Mouse (Mus musculus): ENCODE results near the gene Csnk2b. TPM values are rescaled to one million over a fixed set of nuclear protein-coding genes. Genes with fewer than 3 reads are reported as not detected.
"Not testable (repeated sequence)": the region's sequence is repeated elsewhere in the genome, so short reads cannot be mapped to it uniquely, and the experiment has no call there.

Csnk2b gene
- polyA plus RNA-seq, 1 experiment from 2014 or later, result 125 TPM

DNA sequence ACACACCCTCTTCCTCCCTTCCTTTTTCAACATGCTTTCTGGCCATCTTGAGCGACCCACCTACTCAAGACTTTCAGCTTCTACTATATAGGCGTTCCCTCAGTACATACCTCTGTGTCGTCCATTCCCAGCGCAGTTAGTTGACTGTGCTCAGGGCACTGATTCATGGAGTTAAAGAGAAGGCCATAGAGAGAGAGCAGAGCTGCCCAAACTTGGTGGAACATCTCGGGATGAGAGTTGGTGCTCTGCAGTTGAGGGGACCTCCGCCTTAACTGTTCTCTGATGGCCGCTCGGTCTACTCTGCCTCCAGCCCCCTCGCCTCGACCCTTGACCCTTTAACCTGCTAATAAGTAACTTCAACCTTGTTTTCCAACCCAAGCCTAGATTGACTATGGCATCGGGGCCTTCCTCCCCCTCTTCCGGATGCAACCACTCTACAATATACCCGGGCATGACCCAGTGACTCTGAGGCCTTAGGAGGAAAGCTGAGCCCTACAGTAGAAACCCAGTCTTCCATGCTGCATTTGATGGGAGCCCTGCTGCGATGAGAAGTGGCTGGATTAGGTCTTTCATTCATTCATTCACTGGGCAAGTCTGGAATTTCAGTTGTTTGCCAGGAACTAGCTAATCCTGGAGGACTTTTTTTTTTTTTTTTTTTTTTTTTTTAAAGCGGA, 9.8 kb upstream of the Csnk2b start, which contains the start of gene Apom:
Apom (minus strand) TSS at position 551 of the 674 bp plus-strand sequence.
- Histone ChIP-seq H3K9ac (peak within 1 kb of the TSS; percentile 32; the same call in 1 of the 2 replicates), H3K9me3 (replicated peaks) (no peaks in the 10 kb centered on the region), H3K4me2 (peak within 1 kb of the TSS; percentile 50), H3K27ac (replicated peaks) (peak within 1 kb of the TSS; percentile 60), H3K4me1 (replicated peaks) (peaks cover 56% of the 10 kb centered on the region), H3K36me3 (replicated peaks) (peaks cover 23% of the 10 kb centered on the region), H3K4me3 (replicated peaks) (peak within 1 kb of the TSS; percentile 45), H3K27me3 (no peaks in the 10 kb centered on the region)
- ATAC-seq (ENCODE audit: insufficient read depth), result no peak
- WGBS (ENCODE audit: insufficient replicate concordance), result 67% methylated on average over 15 of the region's 15 CpGs

DNA sequence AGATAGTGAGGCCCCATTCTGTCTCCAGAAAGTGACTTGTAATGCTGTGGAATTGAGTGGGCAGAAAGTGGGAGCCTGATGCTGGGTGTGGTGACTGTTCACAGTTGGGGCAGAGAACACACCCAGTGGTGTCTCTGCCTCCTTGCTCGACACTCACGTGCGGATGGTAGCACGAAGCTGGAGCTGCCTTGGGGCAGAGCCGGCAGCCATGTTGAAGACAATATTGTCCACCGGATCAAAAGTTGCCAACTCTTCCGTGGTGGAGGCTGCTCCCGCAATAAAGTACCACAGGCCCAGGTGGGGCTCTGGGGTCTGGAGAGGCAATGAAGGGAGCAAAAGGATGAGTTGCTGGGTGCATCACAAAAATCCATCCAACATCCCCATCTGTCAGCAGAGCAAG, 9.2 kb upstream of the Csnk2b start:
- peak overlapping the region; percentile 60 for H3K27ac ChIP-seq (replicated peaks)

DNA sequence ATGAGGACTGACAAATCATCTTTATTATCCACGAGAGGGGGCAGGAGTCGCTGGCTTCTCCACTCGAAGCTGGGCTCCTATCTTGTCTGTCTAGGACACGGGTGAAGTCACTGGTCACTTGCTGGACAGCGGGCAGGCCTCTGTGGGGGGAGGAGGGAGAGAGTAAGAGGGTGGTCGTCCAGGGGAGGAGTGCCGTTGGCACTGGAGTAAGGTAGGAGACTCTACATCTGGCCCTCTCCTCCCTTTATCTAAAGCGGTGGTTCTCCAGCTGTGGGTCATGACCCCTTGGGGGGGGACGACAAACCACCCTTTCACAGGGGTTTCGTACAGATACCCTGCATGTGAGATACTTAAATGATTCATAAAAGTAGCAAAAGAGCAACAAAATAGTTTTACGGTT, 7.1 kb upstream of the Csnk2b start:
- H3K4me1 ChIP-seq (replicated peaks), result peaks cover 68% of the 10 kb centered on the region
- no peak overlapping the region for H3K4me2 ChIP-seq
- ATAC-seq (ENCODE audit: insufficient read depth), result no peak

More for the DNA sequence above, 9.2 kb upstream of the Csnk2b start:
- no peak for ATAC-seq (ENCODE audit: insufficient read depth)
- Histone ChIP-seq H3K9me3 (replicated peaks) (no peaks in the 10 kb centered on the region), H3K27me3 (no peaks in the 10 kb centered on the region), H3K36me3 (replicated peaks) (peaks cover 23% of the 10 kb centered on the region), H3K4me3 (replicated peaks) (peak overlapping the region; percentile 45), H3K4me1 (replicated peaks) (peaks cover 56% of the 10 kb centered on the region), H3K4me2 (peak overlapping the region; percentile 50), H3K9ac (peak overlapping the region; percentile 32; the same call in 1 of the 2 replicates)
- WGBS (ENCODE audit: insufficient replicate concordance), result 65% methylated on average over 8 of the region's 8 CpGs

DNA sequence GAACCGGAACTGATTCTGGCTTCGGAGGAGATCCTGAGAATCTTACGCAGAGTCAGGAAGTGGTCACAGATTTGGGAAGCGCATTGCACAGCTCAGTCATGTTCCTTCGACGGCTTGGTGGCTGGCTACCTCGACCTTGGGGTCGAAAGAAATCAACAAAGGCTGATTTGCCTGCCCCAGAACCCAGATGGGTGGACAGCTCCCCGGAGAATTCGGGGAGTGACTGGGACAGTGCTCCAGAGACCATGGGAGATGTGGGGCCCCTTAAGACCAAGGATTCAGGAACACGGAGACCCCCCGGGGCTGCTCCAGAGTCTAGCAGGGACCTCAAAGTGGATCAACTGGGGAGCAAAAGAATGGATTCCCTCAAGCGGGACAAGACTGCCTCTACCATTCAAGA, 5.2 kb upstream of the Csnk2b start:
- no peaks in the 10 kb centered on the region for H3K9me3 ChIP-seq (replicated peaks)
- peak overlapping the region; percentile 90 for H3K4me2 ChIP-seq
- no peak for ATAC-seq (ENCODE audit: insufficient read depth)
- peak overlapping the region; percentile 91 for H3K27ac ChIP-seq (replicated peaks)
- peaks cover 43% of the 10 kb centered on the region for H3K36me3 ChIP-seq (replicated peaks)
- peak overlapping the region; percentile 85 for H3K9ac ChIP-seq
- peaks cover 72% of the 10 kb centered on the region for H3K4me1 ChIP-seq (replicated peaks)
- peak overlapping the region; percentile 70 for H3K4me3 ChIP-seq (replicated peaks)
- no peaks in the 10 kb centered on the region for H3K27me3 ChIP-seq
- 40% methylated on average over 13 of the region's 13 CpGs for WGBS (ENCODE audit: insufficient replicate concordance)

More for the DNA sequence above, 7.1 kb upstream of the Csnk2b start:
- H3K36me3 ChIP-seq (replicated peaks), result peaks cover 35% of the 10 kb centered on the region
- no peak overlapping the region for H3K4me3 ChIP-seq (replicated peaks)
- no peaks in the 10 kb centered on the region for H3K27me3 ChIP-seq
- 63% methylated on average over 11 of the region's 11 CpGs for WGBS (ENCODE audit: insufficient replicate concordance)
- H3K27ac ChIP-seq (replicated peaks), result no peak overlapping the region
- no peak overlapping the region for H3K9ac ChIP-seq
- H3K9me3 ChIP-seq (replicated peaks), result no peaks in the 10 kb centered on the region

- Histone ChIP-seq H3K4me3 (replicated peaks) (peak within 1 kb of the TSS; percentile 70), H3K4me1 (replicated peaks) (peaks cover 74% of the 10 kb centered on the region), H3K27ac (replicated peaks) (peak within 1 kb of the TSS; percentile 91), H3K27me3 (no peaks in the 10 kb centered on the region), H3K36me3 (replicated peaks) (peaks cover 43% of the 10 kb centered on the region), H3K9me3 (replicated peaks) (no peaks in the 10 kb centered on the region), H3K4me2 (peak within 1 kb of the TSS; percentile 90), H3K9ac (peak within 1 kb of the TSS; percentile 85)
- peak; percentile 72 for ATAC-seq (ENCODE audit: insufficient read depth)
- under 1% methylated on average over 36 of the region's 36 CpGs for WGBS (ENCODE audit: insufficient replicate concordance)
Measured at GRCm38 (mm10) chr17:35126206-35126611, 4.4 kb upstream of the Csnk2b start, which contains the start of gene D17H6S53E. Gene D17H6S53E, plus strand, starts transcription at chr17:35126373.

- H3K9me3 ChIP-seq (replicated peaks), result no peaks in the 10 kb centered on the region
- peak overlapping the region; percentile 90 for H3K4me2 ChIP-seq
- peak overlapping the region; percentile 91 for H3K27ac ChIP-seq (replicated peaks)
- peaks cover 42% of the 10 kb centered on the region for H3K36me3 ChIP-seq (replicated peaks)
- peak overlapping the region; percentile 85 for H3K9ac ChIP-seq
- no peak for ATAC-seq (ENCODE audit: insufficient read depth)
- peaks cover 70% of the 10 kb centered on the region for H3K4me1 ChIP-seq (replicated peaks)
- 39% methylated on average over 6 of the region's 6 CpGs for WGBS (ENCODE audit: insufficient replicate concordance)
- H3K27me3 ChIP-seq, result no peaks in the 10 kb centered on the region
- H3K4me3 ChIP-seq (replicated peaks), result peak overlapping the region; percentile 70
Measured at GRCm38 (mm10) chr17:35125578-35125977, 3.7 kb upstream of the Csnk2b start.

DNA sequence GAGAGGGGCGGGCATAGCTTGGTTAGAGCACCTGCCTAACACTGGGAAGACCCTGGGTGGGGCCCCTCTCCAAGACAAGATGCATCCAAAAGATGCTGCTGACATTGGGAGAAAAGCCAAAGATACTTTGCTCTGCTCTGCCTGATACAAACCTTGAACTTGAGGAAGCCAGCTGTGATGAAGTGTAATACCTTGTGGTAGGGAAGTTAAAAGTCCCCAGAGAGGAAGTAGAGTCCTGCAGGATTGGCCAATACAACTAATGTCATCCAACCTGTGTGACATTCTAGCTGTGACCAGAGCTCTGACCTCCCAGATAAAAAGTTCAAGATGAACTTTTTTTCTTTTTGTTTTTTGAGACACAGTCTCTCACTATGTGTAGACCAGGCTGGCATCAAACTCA, 3.2 kb upstream of the Csnk2b start:
- Histone ChIP-seq H3K4me3 (replicated peaks) (peak overlapping the region; percentile 70; the same call in 1 of the 2 replicates), H3K27me3 (no peaks in the 10 kb centered on the region), H3K4me1 (replicated peaks) (peaks cover 70% of the 10 kb centered on the region), H3K4me2 (peak overlapping the region; percentile 90), H3K36me3 (replicated peaks) (peaks cover 38% of the 10 kb centered on the region), H3K9ac (no peak overlapping the region), H3K27ac (replicated peaks) (peak overlapping the region; percentile 91), H3K9me3 (replicated peaks) (no peaks in the 10 kb centered on the region)
- ATAC-seq (ENCODE audit: insufficient read depth), result no peak
- WGBS (ENCODE audit: insufficient replicate concordance), result 94% methylated on average over 1 of the region's 1 CpGs

- WGBS (ENCODE audit: insufficient replicate concordance), result 83% methylated on average over 12 of the region's 12 CpGs
- not testable (repeated sequence) for H3K4me2 ChIP-seq; H3K27me3 ChIP-seq; H3K9ac ChIP-seq; H3K27ac ChIP-seq (replicated peaks); H3K4me3 ChIP-seq (replicated peaks); ATAC-seq (ENCODE audit: insufficient read depth); H3K9me3 ChIP-seq (replicated peaks)
- Histone ChIP-seq H3K4me1 (replicated peaks) (peaks cover 70% of the 10 kb centered on the region), H3K36me3 (replicated peaks) (peaks cover 37% of the 10 kb centered on the region)
Measured at GRCm38 (mm10) chr17:35124261-35124896, 2.5 kb upstream of the Csnk2b start.

GRCm38 (mm10) chr17:35123287-35123686, 1.4 kb upstream of the Csnk2b start:
- not testable (repeated sequence) for H3K4me3 ChIP-seq (replicated peaks); H3K9me3 ChIP-seq (replicated peaks); H3K9ac ChIP-seq; H3K27me3 ChIP-seq; H3K4me2 ChIP-seq; H3K27ac ChIP-seq (replicated peaks); ATAC-seq (ENCODE audit: insufficient read depth)
- peaks cover 62% of the 10 kb centered on the region for H3K4me1 ChIP-seq (replicated peaks)
- H3K36me3 ChIP-seq (replicated peaks), result peaks cover 37% of the 10 kb centered on the region
- 86% methylated on average over 9 of the region's 9 CpGs for WGBS (ENCODE audit: insufficient replicate concordance)

DNA sequence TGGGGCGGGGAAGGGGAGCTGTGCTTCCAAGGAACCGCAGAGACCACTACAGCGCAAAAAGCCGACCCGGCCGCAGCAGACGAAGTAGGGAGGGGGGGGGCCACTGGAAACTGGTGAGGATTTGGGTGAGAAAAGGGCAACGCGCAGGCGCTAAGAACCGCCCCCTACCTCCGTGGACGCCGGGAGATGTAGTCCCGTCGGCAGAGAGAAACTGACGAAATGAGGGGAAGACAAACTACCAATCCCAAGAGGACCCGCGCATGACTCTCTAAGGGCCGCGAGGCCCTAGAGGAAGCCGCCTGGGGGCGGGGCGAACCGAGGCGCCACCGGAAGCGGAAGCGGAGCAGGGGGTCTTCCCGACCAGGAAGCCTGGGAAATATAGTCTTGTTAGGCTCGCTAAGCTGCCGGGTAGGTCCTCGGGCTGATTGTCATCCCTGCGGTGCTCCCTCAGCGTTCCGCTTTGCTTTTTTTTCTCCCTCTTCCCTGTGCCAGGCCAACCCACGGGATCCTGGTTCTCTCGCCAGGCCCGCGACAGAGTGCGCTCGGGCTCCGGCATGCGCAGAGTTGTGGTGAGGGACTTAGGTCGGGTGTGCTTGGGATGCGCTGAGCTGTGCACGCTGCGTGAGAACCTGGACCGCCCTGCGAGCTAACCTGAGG, 582 bp downstream of the Csnk2b start, which contains the start of gene Gpank1:
Gpank1 (plus strand) TSS at position 313 of the 657 bp plus-strand sequence.
- H3K9me3 ChIP-seq (replicated peaks), result no peaks in the 10 kb centered on the region
- peak within 1 kb of the TSS; percentile 88 for H3K4me3 ChIP-seq (replicated peaks)
- H3K27me3 ChIP-seq, result no peaks in the 10 kb centered on the region
- H3K4me1 ChIP-seq (replicated peaks), result peaks cover 44% of the 10 kb centered on the region
- peaks cover 55% of the 10 kb centered on the region for H3K36me3 ChIP-seq (replicated peaks)
- peak within 1 kb of the TSS; percentile 94 for H3K9ac ChIP-seq
- peak within 1 kb of the TSS; percentile 95 for H3K4me2 ChIP-seq
- H3K27ac ChIP-seq (replicated peaks), result peak within 1 kb of the TSS; percentile 92
- peak; percentile 93 for ATAC-seq (ENCODE audit: insufficient read depth)
- WGBS (ENCODE audit: insufficient replicate concordance), result under 1% methylated on average over 50 of the region's 50 CpGs

DNA sequence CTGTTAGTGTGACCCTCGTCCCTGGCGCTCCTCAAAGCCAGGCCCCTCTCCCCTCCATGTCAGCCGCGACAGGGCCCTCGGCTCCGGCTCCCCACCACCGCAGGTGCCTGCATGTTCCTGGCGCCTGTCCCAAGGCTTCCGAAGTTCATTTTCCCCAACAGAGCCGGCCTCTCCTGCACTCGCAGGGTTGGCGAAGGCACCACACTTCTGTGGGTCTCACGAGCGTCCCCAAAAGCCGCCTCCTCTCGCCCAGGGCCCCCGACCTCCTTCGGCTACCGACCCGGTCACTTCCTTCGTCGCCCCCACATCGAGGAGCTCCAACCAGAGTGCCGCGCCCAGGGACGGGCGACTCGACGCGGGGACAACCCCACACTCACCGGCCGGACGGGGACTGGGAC, 1.1 kb downstream of the Csnk2b start:
- Histone ChIP-seq H3K36me3 (replicated peaks) (peaks cover 60% of the 10 kb centered on the region), H3K27me3 (no peaks in the 10 kb centered on the region), H3K27ac (replicated peaks) (peak overlapping the region; percentile 74), H3K4me2 (peak overlapping the region; percentile 95), H3K9me3 (replicated peaks) (no peaks in the 10 kb centered on the region), H3K9ac (peak overlapping the region; percentile 94), H3K4me3 (replicated peaks) (peak overlapping the region; percentile 88), H3K4me1 (replicated peaks) (peaks cover 39% of the 10 kb centered on the region)
- under 1% methylated on average over 33 of the region's 33 CpGs for WGBS (ENCODE audit: insufficient replicate concordance)
- ATAC-seq (ENCODE audit: insufficient read depth), result peak; percentile 6; the same call in 1 of the 2 replicates
